Mouse (Mus musculus): Measurements from ENCODE around the gene Fdxacb1. TPM values are rescaled to one million over a fixed set of nuclear protein-coding genes. Genes with fewer than 3 reads are reported as not detected.

Gene Fdxacb1
- polyA plus RNA-seq, 1 experiment from 2014 or later, result 11.8 TPM

- H3K9ac ChIP-seq, result no peak within 1 kb of the TSS
- H3K4me3 ChIP-seq (replicated peaks), result no peak within 1 kb of the TSS
- H3K9me3 ChIP-seq (replicated peaks), result no peaks in the 10 kb centered on the region
- no peak for ATAC-seq (ENCODE audit: low read depth)
- 69% methylated on average over 14 of the region's 14 CpGs for WGBS (ENCODE audit: insufficient replicate concordance)
- no peaks in the 10 kb centered on the region for H3K36me3 ChIP-seq
- DNase-seq, result no peak
- H3K27ac ChIP-seq, result no peak within 1 kb of the TSS
- no peak within 1 kb of the TSS for H3K4me2 ChIP-seq
- peaks cover 11% of the 10 kb centered on the region for H3K27me3 ChIP-seq
- no peaks in the 10 kb centered on the region for H3K4me1 ChIP-seq (replicated peaks)
Observed at GRCm38 (mm10) chr9:50752054-50752602, 15.9 kb upstream of the Fdxacb1 start, which contains the start of gene Hspb2. Gene Hspb2, minus strand, starts transcription at chr9:50752354.

GRCm38 (mm10) chr9:50752784-50753615 lies 15.0 kb upstream of the Fdxacb1 start:
- no peak for DNase-seq
- Histone ChIP-seq H3K27ac (no peak overlapping the region), H3K4me3 (replicated peaks) (no peak overlapping the region), H3K4me2 (no peak overlapping the region), H3K27me3 (peaks cover 11% of the 10 kb centered on the region), H3K36me3 (no peaks in the 10 kb centered on the region), H3K9ac (no peak overlapping the region), H3K9me3 (replicated peaks) (no peaks in the 10 kb centered on the region), H3K4me1 (replicated peaks) (no peaks in the 10 kb centered on the region)
- WGBS (ENCODE audit: insufficient replicate concordance), result 62% methylated on average over 17 of the region's 17 CpGs
- ATAC-seq (ENCODE audit: low read depth), result no peak

- Histone ChIP-seq H3K4me3 (replicated peaks) (no peak overlapping the region), H3K36me3 (no peaks in the 10 kb centered on the region), H3K4me1 (replicated peaks) (no peaks in the 10 kb centered on the region), H3K9ac (no peak overlapping the region), H3K4me2 (no peak overlapping the region), H3K27me3 (peaks cover 11% of the 10 kb centered on the region), H3K27ac (no peak overlapping the region), H3K9me3 (replicated peaks) (no peaks in the 10 kb centered on the region)
- WGBS (ENCODE audit: insufficient replicate concordance), result 34% methylated on average over 7 of the region's 7 CpGs
- ATAC-seq (ENCODE audit: low read depth) (no peak), DNase-seq (no peak)
Observed at GRCm38 (mm10) chr9:50753947-50754346, 14.1 kb upstream of the Fdxacb1 start.

GRCm38 (mm10) chr9:50756711-50757110 lies 11.3 kb upstream of the Fdxacb1 start:
- DNase-seq, result no peak
- WGBS (ENCODE audit: insufficient replicate concordance), result 61% methylated on average over 5 of the region's 5 CpGs
- Histone ChIP-seq H3K9me3 (replicated peaks) (no peaks in the 10 kb centered on the region), H3K27me3 (peaks cover 13% of the 10 kb centered on the region), H3K9ac (no peak overlapping the region), H3K36me3 (no peaks in the 10 kb centered on the region), H3K4me1 (replicated peaks) (no peaks in the 10 kb centered on the region), H3K27ac (no peak overlapping the region), H3K4me2 (no peak overlapping the region), H3K4me3 (replicated peaks) (no peak overlapping the region)
- ATAC-seq (ENCODE audit: low read depth), result no peak

- ATAC-seq (ENCODE audit: low read depth) (no peak), DNase-seq (no peak)
- no peaks in the 10 kb centered on the region for H3K9me3 ChIP-seq (replicated peaks)
- peaks cover 5% of the 10 kb centered on the region; the same call in 1 of the 2 replicates for H3K36me3 ChIP-seq
- H3K4me3 ChIP-seq (replicated peaks), result no peak overlapping the region
- no peak overlapping the region for H3K4me2 ChIP-seq
- WGBS (ENCODE audit: insufficient replicate concordance), result 49% methylated on average over 6 of the region's 6 CpGs
- no peak overlapping the region for H3K27ac ChIP-seq
- no peak overlapping the region for H3K9ac ChIP-seq
- peaks cover 4% of the 10 kb centered on the region for H3K4me1 ChIP-seq (replicated peaks)
- 0 out of 2 replicates have a peak, but pooled peaks cover 6% of the 10 kb centered on the region for H3K27me3 ChIP-seq
Observed at GRCm38 (mm10) chr9:50761520-50762243, 6.4 kb upstream of the Fdxacb1 start.

GRCm38 (mm10) chr9:50763331-50763730 lies 4.7 kb upstream of the Fdxacb1 start:
- no peak overlapping the region for H3K27ac ChIP-seq
- H3K27me3 ChIP-seq, result 0 out of 2 replicates have a peak, but pooled peaks cover 6% of the 10 kb centered on the region
- DNase-seq, result no peak
- H3K4me2 ChIP-seq, result no peak overlapping the region
- WGBS (ENCODE audit: insufficient replicate concordance), result 53% methylated on average over 1 of the region's 1 CpGs
- peaks cover 5% of the 10 kb centered on the region; the same call in 1 of the 2 replicates for H3K36me3 ChIP-seq
- no peak overlapping the region for H3K4me3 ChIP-seq (replicated peaks)
- H3K4me1 ChIP-seq (replicated peaks), result peaks cover 14% of the 10 kb centered on the region
- H3K9ac ChIP-seq, result no peak overlapping the region
- H3K9me3 ChIP-seq (replicated peaks), result no peaks in the 10 kb centered on the region
- ATAC-seq (ENCODE audit: low read depth), result no peak

GRCm38 (mm10) chr9:50767531-50768106 lies 417 bp upstream of the Fdxacb1 start:
- 5% methylated on average over 17 of the region's 17 CpGs for WGBS (ENCODE audit: insufficient replicate concordance)
- ATAC-seq (ENCODE audit: low read depth), result peak; percentile 11

DNA sequence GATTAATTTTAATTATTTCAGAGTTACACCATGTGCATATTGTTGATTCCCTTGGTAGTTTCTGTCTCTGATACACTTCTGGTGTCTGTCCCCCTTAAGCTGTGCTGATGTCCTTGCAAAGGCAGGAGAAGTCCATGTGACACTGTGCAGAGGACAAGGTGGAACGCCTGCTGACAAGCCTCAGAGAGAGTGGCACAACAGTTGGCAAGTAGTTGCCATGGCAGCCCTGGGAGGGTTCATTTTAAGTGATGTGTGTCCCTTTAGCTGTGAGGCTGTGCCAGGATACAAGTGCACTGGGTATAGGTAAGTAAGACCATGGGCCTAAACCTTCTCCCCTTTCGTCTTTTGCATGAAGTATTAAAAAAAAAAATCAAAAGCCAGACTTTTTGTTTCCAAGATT lies 2.0 kb downstream of the Fdxacb1 start:
- DNase-seq (no peak), ATAC-seq (ENCODE audit: low read depth) (no peak)
- no peaks in the 10 kb centered on the region for H3K9me3 ChIP-seq (replicated peaks)
- peaks cover 22% of the 10 kb centered on the region for H3K36me3 ChIP-seq
- no peak overlapping the region for H3K27ac ChIP-seq
- H3K4me2 ChIP-seq, result no peak overlapping the region
- 70% methylated on average over 2 of the region's 2 CpGs for WGBS (ENCODE audit: insufficient replicate concordance)
- peaks cover 60% of the 10 kb centered on the region for H3K4me1 ChIP-seq (replicated peaks)
- H3K4me3 ChIP-seq (replicated peaks), result no peak overlapping the region
- no peak overlapping the region for H3K9ac ChIP-seq
- H3K27me3 ChIP-seq, result no peaks in the 10 kb centered on the region

More at GRCm38 (mm10) chr9:50767531-50768106, 417 bp upstream of the Fdxacb1 start:
- H3K4me2 ChIP-seq, result peak overlapping the region; percentile 87
- no peaks in the 10 kb centered on the region for H3K9me3 ChIP-seq (replicated peaks)
- H3K36me3 ChIP-seq, result peaks cover 27% of the 10 kb centered on the region
- no peaks in the 10 kb centered on the region for H3K27me3 ChIP-seq
- peak overlapping the region; percentile 93 for H3K27ac ChIP-seq
- H3K4me3 ChIP-seq (replicated peaks), result peak overlapping the region; percentile 72
- no peak for DNase-seq
- peaks cover 36% of the 10 kb centered on the region for H3K4me1 ChIP-seq (replicated peaks)
- peak overlapping the region; percentile 80 for H3K9ac ChIP-seq

DNA sequence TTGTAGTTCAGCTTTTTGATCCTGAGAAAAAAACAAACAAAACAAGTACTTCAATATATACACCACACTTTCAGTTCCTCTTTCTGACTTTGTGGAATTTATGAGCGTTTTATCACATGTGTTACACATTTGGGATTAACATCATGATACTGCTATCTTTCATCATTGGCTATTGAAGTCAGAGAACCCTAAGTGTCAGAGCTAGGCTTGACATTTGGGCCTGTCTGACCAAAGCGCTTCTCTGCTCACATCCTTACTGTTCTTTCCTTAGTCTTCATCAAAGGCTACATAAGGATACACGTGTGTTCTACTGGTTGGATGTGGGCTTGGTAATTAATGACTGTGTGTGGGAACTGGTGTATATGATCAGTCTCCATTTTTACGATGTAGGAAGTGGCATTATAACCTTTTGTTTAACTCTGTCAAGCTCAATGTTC lies 6.0 kb downstream of the Fdxacb1 start:
- no peaks in the 10 kb centered on the region for H3K9me3 ChIP-seq (replicated peaks)
- H3K9ac ChIP-seq, result peak overlapping the region; percentile 90; the same call in 1 of the 2 replicates
- peaks cover 50% of the 10 kb centered on the region for H3K4me1 ChIP-seq (replicated peaks)
- DNase-seq (no peak), ATAC-seq (ENCODE audit: low read depth) (no peak)
- 0 out of 2 replicates have a peak overlapping the region, but pooled peaks have one; percentile 94 for H3K4me3 ChIP-seq (replicated peaks)
- peak overlapping the region; percentile 96 for H3K4me2 ChIP-seq
- H3K27ac ChIP-seq, result peak overlapping the region; percentile 4
- H3K36me3 ChIP-seq, result peaks cover 26% of the 10 kb centered on the region
- WGBS (ENCODE audit: insufficient replicate concordance), result 51% methylated on average over 4 of the region's 4 CpGs
- H3K27me3 ChIP-seq, result no peaks in the 10 kb centered on the region

DNA sequence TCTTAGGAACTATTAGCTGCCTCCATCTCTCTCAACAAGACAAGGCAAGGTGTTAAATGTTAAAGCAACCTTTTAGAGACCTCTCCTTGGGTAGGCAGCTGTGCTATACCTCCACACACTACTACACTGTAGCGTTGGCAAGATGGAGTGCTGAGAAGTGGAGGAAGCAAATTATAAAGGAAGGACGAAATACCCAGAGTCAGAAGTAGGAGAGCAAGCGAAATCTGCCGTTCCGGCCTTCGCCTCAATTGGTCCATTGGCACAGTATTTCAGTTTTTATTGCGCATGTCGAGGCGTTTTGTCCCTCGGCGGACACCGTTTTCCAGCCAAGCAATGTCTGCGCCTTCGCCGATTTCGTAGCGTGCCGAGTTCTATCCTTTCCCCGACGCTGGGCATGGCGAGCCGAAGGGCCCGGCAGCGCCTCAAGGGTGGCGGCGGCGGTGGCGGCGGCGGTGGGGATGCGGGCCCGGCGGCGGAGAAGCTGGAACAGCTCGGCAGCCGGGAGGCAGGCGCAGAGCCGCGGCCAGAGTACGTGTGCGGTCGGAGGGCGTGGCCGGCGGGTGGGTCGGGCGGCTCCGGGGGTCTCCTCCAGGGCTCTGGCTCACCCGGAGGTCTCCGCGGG lies 7.1 kb downstream of the Fdxacb1 start, which contains the start of the genes Alg9 and 1110032A03Rik:
TSS of gene Alg9 (plus strand) at position 29 of the 622 bp plus-strand sequence.
TSS of gene 1110032A03Rik (minus strand) at position 530 of the 622 bp plus-strand sequence.
- peaks cover 40% of the 10 kb centered on the region for H3K4me1 ChIP-seq (replicated peaks)
- H3K4me3 ChIP-seq (replicated peaks), result peak within 1 kb of the TSS; percentile 94
- under 1% methylated on average over 49 of the region's 51 CpGs for WGBS (ENCODE audit: insufficient replicate concordance)

More for the DNA sequence above, 7.1 kb downstream of the Fdxacb1 start, which contains the start of the genes Alg9 and 1110032A03Rik:
- Histone ChIP-seq H3K27me3 (no peaks in the 10 kb centered on the region), H3K36me3 (peaks cover 30% of the 10 kb centered on the region), H3K4me2 (peak within 1 kb of the TSS; percentile 96), H3K27ac (peak within 1 kb of the TSS; percentile 78), H3K9ac (peak within 1 kb of the TSS; percentile 90), H3K9me3 (replicated peaks) (no peaks in the 10 kb centered on the region)
- DNase-seq, result peak; percentile 74
- peak; percentile 73 for ATAC-seq (ENCODE audit: low read depth)

All from liver, embryonic 13.5 days (tissue).